Mouse (Mus musculus) embryo, embryonic 11 days (tissue): ENCODE results near the gene Fcgrt.
"Not testable (repeated sequence)": the region's sequence is repeated elsewhere in the genome, so short reads cannot be mapped to it uniquely, and the experiment has no call there.

ENCODE experiments used
- DNase-seq: peaks from one replicate; pipeline ENCODE4 v3.0.0-alpha.2; 2015

The Fcgrt gene

GRCm38 (mm10) chr7:45129776-45130512 lies 26.3 kb upstream of the Fcgrt start:
- DNase-seq = no peak

GRCm38 (mm10) chr7:45129318-45129717 lies 25.7 kb upstream of the Fcgrt start:
- peak; percentile 82 for DNase-seq

DNA sequence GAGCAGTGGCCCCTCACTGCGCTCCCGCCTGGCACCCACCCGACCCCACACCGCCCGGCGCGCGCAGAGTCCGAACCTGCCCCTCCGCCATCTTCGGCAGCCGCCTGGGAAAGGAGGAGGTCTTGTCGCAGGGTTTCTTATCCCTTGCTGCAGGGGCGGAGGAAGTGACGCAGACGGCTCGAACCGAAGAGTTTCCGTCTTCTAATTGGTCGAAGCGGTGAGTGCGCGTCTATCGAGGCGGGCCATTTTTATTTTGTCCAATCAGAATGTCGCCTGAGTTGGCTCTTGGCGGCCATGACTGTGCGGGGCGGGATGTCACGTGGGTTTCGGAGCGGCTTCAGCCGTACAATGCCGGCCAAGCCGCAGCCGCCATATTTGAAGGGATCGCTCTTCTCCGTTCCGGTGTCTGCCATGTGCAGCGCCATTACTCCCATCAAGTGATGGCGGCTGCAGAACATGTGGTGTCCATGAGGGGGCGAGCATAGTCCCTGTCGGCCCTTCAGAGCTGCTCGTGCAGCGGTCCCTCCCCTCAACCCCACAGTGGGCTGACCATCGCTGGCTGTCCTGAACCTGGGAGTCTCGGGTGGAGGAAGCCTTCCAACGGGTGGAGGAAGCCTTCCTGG lies 25.1 kb upstream of the Fcgrt start, which contains the start of gene Rpl13a:
Gene Rpl13a (minus strand): TSS at position 138 of the 623 bp plus-strand sequence.
- peak; percentile 99 for DNase-seq

GRCm38 (mm10) chr7:45127700-45128224 lies 24.1 kb upstream of the Fcgrt start:
- no peak for DNase-seq

GRCm38 (mm10) chr7:45126844-45127699 lies 23.4 kb upstream of the Fcgrt start:
- DNase-seq = no peak

DNA sequence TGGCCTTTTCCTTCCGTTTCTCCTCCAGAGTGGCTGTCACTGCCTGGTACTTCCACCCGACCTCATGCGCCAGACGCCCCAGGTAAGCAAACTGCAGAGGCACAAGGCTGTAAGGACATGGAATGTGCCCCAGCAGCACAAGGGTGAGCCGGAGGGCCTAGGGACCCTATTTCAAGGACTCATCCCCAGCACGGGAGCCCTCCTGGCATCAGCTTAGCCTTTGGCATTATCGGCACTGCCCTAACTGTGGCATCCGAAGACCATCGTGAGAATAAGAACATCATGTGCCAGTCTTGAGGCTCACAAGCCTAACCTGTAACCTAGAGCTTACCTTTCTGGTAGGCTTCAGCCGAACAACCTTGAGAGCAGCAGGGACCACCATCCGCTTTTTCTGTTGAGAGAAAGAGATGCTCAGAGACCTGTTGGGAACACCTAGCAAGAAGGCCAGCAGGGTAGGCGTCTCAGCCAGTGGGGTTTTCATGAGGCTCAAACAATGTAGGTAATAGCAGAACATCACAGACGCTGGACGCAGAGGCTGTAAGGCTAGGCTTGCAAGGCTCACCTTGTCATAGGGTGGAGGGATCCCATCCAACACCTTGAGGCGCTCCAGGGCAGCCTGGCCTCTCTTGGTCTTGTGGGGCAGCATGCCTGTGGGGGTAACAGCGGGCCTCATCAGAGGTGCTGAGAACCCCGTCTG lies 22.6 kb upstream of the Fcgrt start:
- DNase-seq = no peak

DNA sequence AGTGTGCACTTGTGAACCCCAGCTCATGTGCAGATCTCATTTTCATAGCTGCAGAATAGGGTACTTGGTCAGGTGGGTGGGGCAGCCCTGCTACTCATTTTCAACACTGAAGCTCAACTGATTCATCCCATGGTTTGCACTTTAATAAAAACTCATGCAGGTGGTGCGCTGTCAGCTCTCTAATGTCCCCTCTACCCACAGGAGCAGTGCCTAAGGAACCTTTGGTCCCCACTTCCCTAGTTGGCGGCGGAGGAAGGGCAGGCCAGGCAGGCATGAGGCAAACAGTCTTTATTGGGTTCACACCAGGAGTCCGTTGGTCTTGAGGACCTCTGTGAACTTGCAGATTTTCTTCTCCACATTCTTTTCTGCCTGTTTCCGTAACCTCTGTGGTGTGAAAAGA lies 22.0 kb upstream of the Fcgrt start:
- DNase-seq = not testable (repeated sequence)

- peak; percentile 68 for DNase-seq
Measured at GRCm38 (mm10) chr7:45125144-45125600, 21.5 kb upstream of the Fcgrt start.

DNA sequence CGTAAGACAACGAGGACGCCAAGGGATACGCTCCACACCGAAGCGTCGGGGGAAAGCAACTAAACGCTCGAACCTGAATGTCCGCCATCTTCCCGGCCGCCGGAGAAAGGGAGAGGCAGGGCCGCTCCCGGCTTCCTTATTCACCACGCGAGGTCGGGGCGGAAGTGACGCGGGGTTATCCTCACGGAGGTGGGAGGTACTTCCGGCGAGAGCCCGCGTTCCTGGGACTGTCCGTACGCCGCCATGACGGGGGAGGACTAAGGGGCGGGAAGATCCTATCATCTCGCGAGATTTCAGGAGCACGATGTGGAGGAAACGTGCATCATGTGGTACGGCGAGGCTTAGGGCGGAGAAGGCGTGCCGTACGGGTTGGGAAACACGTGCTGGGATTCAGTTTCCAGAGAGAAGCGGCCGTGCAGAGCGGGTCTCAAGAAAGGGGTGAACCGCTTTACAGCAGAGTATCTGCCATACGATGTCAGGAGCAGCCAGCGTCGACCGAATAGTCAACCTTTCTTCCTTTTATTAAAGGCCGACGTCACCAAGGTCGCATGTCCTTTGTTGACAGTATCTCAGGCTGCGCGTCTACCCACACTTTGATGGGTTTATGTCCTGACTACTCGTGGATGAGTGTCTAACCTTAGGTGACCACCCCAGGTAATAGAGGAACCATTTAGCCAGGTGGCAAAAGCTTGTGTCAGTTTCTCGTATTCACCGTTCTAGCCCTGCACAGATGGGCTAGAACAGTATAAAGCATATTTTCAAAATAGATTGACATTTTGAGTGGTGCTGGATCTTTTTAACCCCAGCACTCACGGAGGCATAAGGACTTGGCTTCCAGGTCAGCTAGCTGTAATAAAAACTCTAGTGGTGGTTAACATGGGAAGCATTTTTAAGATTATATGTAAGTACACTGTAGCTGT lies 20.8 kb upstream of the Fcgrt start, which contains the start of gene Rps11:
Gene Rps11 (minus strand): TSS at position 216 of the 920 bp plus-strand sequence.
- DNase-seq = peak; percentile 100

GRCm38 (mm10) chr7:45123186-45123570 lies 19.5 kb upstream of the Fcgrt start:
- peak; percentile 52 for DNase-seq

DNA sequence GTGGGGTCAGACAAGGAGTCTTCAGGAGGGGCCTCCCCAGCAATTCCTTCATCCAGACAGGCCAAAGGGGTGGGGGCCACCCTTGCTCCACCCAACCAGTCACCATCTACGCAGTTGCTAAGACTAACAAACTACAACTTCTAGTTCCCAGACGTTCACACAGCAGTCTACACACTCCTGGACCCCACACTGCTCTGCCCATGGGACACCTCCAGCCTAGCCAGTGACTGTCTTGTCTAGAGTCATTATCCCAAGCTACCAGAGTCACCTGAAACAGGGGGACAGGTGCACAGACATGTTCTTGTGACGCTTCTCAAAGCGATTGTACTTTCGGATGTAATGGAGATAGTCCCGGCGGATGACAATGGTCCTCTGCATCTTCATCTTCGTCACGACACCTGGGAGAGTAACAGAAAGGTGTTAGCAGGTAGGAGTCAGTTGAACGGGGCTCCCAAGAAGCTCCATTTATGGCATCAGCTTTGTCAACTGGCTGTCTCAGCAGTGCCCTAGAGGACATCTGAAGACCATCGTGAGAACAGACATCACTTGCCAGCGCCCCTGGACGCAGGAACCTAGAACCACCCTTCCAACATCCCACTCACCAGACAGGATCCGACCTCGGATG lies 19.0 kb upstream of the Fcgrt start:
- no peak for DNase-seq

DNA sequence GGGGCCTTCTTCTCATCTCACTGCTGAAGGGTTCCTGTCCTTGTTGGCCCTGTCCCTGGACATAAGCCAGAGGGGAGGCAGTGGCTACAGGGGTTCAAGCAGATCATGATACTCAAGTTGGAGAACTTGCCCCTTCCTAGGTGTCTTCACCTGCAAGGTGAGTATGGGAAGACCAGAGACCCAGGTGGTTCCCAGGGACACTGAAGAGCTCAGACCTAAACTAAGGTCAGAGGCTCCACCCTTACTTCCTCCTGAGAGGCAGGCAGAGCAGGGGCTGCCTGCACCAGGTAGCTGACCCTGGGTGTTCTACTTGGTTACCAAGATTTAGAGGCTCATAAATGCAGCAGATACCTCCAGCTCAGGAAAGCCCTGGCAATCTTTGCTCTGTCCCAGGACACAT lies 18.3 kb upstream of the Fcgrt start:
- DNase-seq = no peak

- no peak for DNase-seq
Measured at GRCm38 (mm10) chr7:45121404-45121803, 17.8 kb upstream of the Fcgrt start.

- DNase-seq = no peak
Measured at GRCm38 (mm10) chr7:45119780-45120709, 16.4 kb upstream of the Fcgrt start.

GRCm38 (mm10) chr7:45118336-45118735 lies 14.7 kb upstream of the Fcgrt start:
- DNase-seq = no peak

- no peak for DNase-seq
Measured at GRCm38 (mm10) chr7:45117566-45117965, 13.9 kb upstream of the Fcgrt start.

DNA sequence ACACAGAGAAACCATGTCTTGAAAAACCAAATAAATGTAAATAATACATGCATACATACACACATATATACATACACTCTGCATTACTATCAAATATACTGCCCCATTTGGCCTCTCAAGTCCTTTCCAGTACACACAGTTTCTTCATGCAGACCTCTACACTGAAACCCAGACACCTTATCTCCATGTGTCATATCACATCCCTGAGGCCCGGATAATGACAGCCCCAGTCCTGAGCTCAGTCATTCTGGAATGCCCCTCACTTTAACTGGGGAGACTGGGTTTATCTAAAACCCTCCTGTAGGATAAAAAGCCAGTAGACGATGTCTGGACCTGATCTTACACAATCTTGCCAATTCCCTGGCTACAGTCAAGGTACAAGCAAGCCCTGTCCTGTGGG lies 9.8 kb upstream of the Fcgrt start:
- DNase-seq = no peak

DNA sequence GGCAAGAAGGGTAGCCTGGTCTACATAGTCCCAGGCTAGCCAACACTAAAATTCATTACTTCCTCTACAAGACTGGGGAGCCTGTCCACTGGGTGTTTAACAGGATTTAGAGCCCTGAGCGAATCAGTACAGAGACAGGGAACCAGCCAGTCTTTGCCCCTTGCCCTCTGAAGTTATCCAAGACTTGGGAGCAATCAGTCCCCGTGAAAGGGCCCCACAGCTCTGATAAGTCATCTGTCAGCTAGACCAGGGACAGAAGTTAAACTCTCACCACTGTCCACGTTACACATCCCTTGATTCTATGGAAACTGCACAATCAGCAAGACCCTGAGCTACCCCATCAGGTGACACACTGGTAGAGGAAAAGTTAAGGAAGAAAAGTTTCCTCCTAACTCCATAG lies 8.9 kb upstream of the Fcgrt start:
- no peak for DNase-seq

GRCm38 (mm10) chr7:45111940-45112339 lies 8.3 kb upstream of the Fcgrt start:
- DNase-seq = no peak

- DNase-seq = not testable (repeated sequence)
Measured at GRCm38 (mm10) chr7:45110089-45110488, 6.4 kb upstream of the Fcgrt start.
